Mouse (Mus musculus): ENCODE measurements around the gene Gabra3. TPM values are rescaled to one million over a fixed set of nuclear protein-coding genes. Genes with fewer than 3 reads are reported as not detected.

Gene Gabra3
- 0.72 and 0.76 TPM in 2 replicates for polyA plus RNA-seq (2011; ENCODE audit: insufficient read depth, insufficient read length, low read depth, missing spikeins)

GRCm38 (mm10) chrX:72656230-72656898, at the start of gene Gabra3:
Gabra3 (minus strand) TSS chrX:72656848.
- H3K4me3 ChIP-seq (ENCODE audit: low read depth, low read length) = peak within 1 kb of the TSS; percentile 22
- H3K27me3 ChIP-seq (ENCODE audit: control insufficient read depth, insufficient read depth, low read length, poor library complexity, severe bottlenecking) = no peaks in the 10 kb centered on the region
- TF ChIP-seq EP300 (IDR thresholded peaks at IDR 0.05; ENCODE audit: insufficient read depth, low read depth, low read length) = no peak
- no peak for TF ChIP-seq POLR2A (IDR thresholded peaks at IDR 0.05; ENCODE audit: insufficient read depth, low read length)
- no peak for TF ChIP-seq CTCF (IDR thresholded peaks at IDR 0.05; ENCODE audit: low read depth, low read length)
- no peaks in the 10 kb centered on the region for H3K4me1 ChIP-seq (ENCODE audit: control insufficient read depth, insufficient read depth, low read length)
- H3K9me3 ChIP-seq (replicated peaks; ENCODE audit: control insufficient read depth, insufficient read depth, low read length, poor library complexity, severe bottlenecking) = no peaks in the 10 kb centered on the region
- H3K9ac ChIP-seq (ENCODE audit: low read depth, poor library complexity, severe bottlenecking) = no peak within 1 kb of the TSS
- H3K36me3 ChIP-seq (ENCODE audit: control insufficient read depth, insufficient read depth, low read length, poor library complexity, severe bottlenecking) = no peaks in the 10 kb centered on the region
- no peak within 1 kb of the TSS for H3K27ac ChIP-seq (ENCODE audit: insufficient read depth, low read length)

- H3K27ac ChIP-seq (ENCODE audit: insufficient read depth, low read length) = no peak overlapping the region
- H3K4me1 ChIP-seq (ENCODE audit: control insufficient read depth, insufficient read depth, low read length) = no peaks in the 10 kb centered on the region
- peak overlapping the region; percentile 22 for H3K4me3 ChIP-seq (ENCODE audit: low read depth, low read length)
- no peaks in the 10 kb centered on the region for H3K36me3 ChIP-seq (ENCODE audit: control insufficient read depth, insufficient read depth, low read length, poor library complexity, severe bottlenecking)
- H3K9ac ChIP-seq (ENCODE audit: low read depth, poor library complexity, severe bottlenecking) = no peak overlapping the region
- H3K27me3 ChIP-seq (ENCODE audit: control insufficient read depth, insufficient read depth, low read length, poor library complexity, severe bottlenecking) = no peaks in the 10 kb centered on the region
- TF ChIP-seq EP300 (IDR thresholded peaks at IDR 0.05; ENCODE audit: insufficient read depth, low read depth, low read length) = no peak
- TF ChIP-seq CTCF (IDR thresholded peaks at IDR 0.05; ENCODE audit: low read depth, low read length) = no peak
- TF ChIP-seq POLR2A (IDR thresholded peaks at IDR 0.05; ENCODE audit: insufficient read depth, low read length) = no peak
- H3K9me3 ChIP-seq (replicated peaks; ENCODE audit: control insufficient read depth, insufficient read depth, low read length, poor library complexity, severe bottlenecking) = no peaks in the 10 kb centered on the region
Measured at GRCm38 (mm10) chrX:72655789-72656188, 859 bp downstream of the Gabra3 start.

GRCm38 (mm10) chrX:72655381-72655780, 1.3 kb downstream of the Gabra3 start:
- H3K27me3 ChIP-seq (ENCODE audit: control insufficient read depth, insufficient read depth, low read length, poor library complexity, severe bottlenecking) = no peaks in the 10 kb centered on the region
- no peaks in the 10 kb centered on the region for H3K36me3 ChIP-seq (ENCODE audit: control insufficient read depth, insufficient read depth, low read length, poor library complexity, severe bottlenecking)
- no peak overlapping the region for H3K9ac ChIP-seq (ENCODE audit: low read depth, poor library complexity, severe bottlenecking)
- H3K27ac ChIP-seq (ENCODE audit: insufficient read depth, low read length) = no peak overlapping the region
- no peak for TF ChIP-seq CTCF (IDR thresholded peaks at IDR 0.05; ENCODE audit: low read depth, low read length)
- TF ChIP-seq POLR2A (IDR thresholded peaks at IDR 0.05; ENCODE audit: insufficient read depth, low read length) = no peak
- TF ChIP-seq EP300 (IDR thresholded peaks at IDR 0.05; ENCODE audit: insufficient read depth, low read depth, low read length) = no peak
- H3K4me1 ChIP-seq (ENCODE audit: control insufficient read depth, insufficient read depth, low read length) = no peaks in the 10 kb centered on the region
- H3K4me3 ChIP-seq (ENCODE audit: low read depth, low read length) = peak overlapping the region; percentile 22; the same call in 1 of the 2 replicates
- no peaks in the 10 kb centered on the region for H3K9me3 ChIP-seq (replicated peaks; ENCODE audit: control insufficient read depth, insufficient read depth, low read length, poor library complexity, severe bottlenecking)

GRCm38 (mm10) chrX:72650688-72651087, 6.0 kb downstream of the Gabra3 start:
- H3K4me3 ChIP-seq (ENCODE audit: low read depth, low read length) = no peak overlapping the region
- H3K9ac ChIP-seq (ENCODE audit: low read depth, poor library complexity, severe bottlenecking) = no peak overlapping the region
- TF ChIP-seq EP300 (IDR thresholded peaks at IDR 0.05; ENCODE audit: insufficient read depth, low read depth, low read length) = no peak
- TF ChIP-seq POLR2A (IDR thresholded peaks at IDR 0.05; ENCODE audit: insufficient read depth, low read length) = no peak
- TF ChIP-seq CTCF (IDR thresholded peaks at IDR 0.05; ENCODE audit: low read depth, low read length) = no peak
- H3K36me3 ChIP-seq (ENCODE audit: control insufficient read depth, insufficient read depth, low read length, poor library complexity, severe bottlenecking) = no peaks in the 10 kb centered on the region
- H3K4me1 ChIP-seq (ENCODE audit: control insufficient read depth, insufficient read depth, low read length) = no peaks in the 10 kb centered on the region
- H3K27me3 ChIP-seq (ENCODE audit: control insufficient read depth, insufficient read depth, low read length, poor library complexity, severe bottlenecking) = no peaks in the 10 kb centered on the region
- H3K27ac ChIP-seq (ENCODE audit: insufficient read depth, low read length) = no peak overlapping the region
- H3K9me3 ChIP-seq (replicated peaks; ENCODE audit: control insufficient read depth, insufficient read depth, low read length, poor library complexity, severe bottlenecking) = no peaks in the 10 kb centered on the region

- no peaks in the 10 kb centered on the region for H3K36me3 ChIP-seq (ENCODE audit: control insufficient read depth, insufficient read depth, low read length, poor library complexity, severe bottlenecking)
- H3K27ac ChIP-seq (ENCODE audit: insufficient read depth, low read length) = no peak overlapping the region
- no peaks in the 10 kb centered on the region for H3K4me1 ChIP-seq (ENCODE audit: control insufficient read depth, insufficient read depth, low read length)
- no peak overlapping the region for H3K9ac ChIP-seq (ENCODE audit: low read depth, poor library complexity, severe bottlenecking)
- no peaks in the 10 kb centered on the region for H3K27me3 ChIP-seq (ENCODE audit: control insufficient read depth, insufficient read depth, low read length, poor library complexity, severe bottlenecking)
- no peak overlapping the region for H3K4me3 ChIP-seq (ENCODE audit: low read depth, low read length)
- peak; percentile 32 for TF ChIP-seq CTCF (IDR thresholded peaks at IDR 0.05; ENCODE audit: low read depth, low read length)
- no peak for TF ChIP-seq EP300 (IDR thresholded peaks at IDR 0.05; ENCODE audit: insufficient read depth, low read depth, low read length)
- H3K9me3 ChIP-seq (replicated peaks; ENCODE audit: control insufficient read depth, insufficient read depth, low read length, poor library complexity, severe bottlenecking) = no peaks in the 10 kb centered on the region
Measured at GRCm38 (mm10) chrX:72644691-72645090, 12.0 kb downstream of the Gabra3 start.

GRCm38 (mm10) chrX:72497284-72497683, 159.4 kb downstream of the Gabra3 start:
- H3K27me3 ChIP-seq (ENCODE audit: control insufficient read depth, insufficient read depth, low read length, poor library complexity, severe bottlenecking) = no peaks in the 10 kb centered on the region
- H3K27ac ChIP-seq (ENCODE audit: insufficient read depth, low read length) = no peak overlapping the region
- TF ChIP-seq CTCF (IDR thresholded peaks at IDR 0.05; ENCODE audit: low read depth, low read length) (no peak), POLR2A (IDR thresholded peaks at IDR 0.05; ENCODE audit: insufficient read depth, low read length) (no peak), EP300 (IDR thresholded peaks at IDR 0.05; ENCODE audit: insufficient read depth, low read depth, low read length) (no peak)
- H3K4me1 ChIP-seq (ENCODE audit: control insufficient read depth, insufficient read depth, low read length) = no peaks in the 10 kb centered on the region
- no peak overlapping the region for H3K4me3 ChIP-seq (ENCODE audit: low read depth, low read length)
- no peak overlapping the region for H3K9ac ChIP-seq (ENCODE audit: low read depth, poor library complexity, severe bottlenecking)
- no peaks in the 10 kb centered on the region for H3K9me3 ChIP-seq (replicated peaks; ENCODE audit: control insufficient read depth, insufficient read depth, low read length, poor library complexity, severe bottlenecking)
- no peaks in the 10 kb centered on the region for H3K36me3 ChIP-seq (ENCODE audit: control insufficient read depth, insufficient read depth, low read length, poor library complexity, severe bottlenecking)

All from ES-Bruce4 (cell line).